In genomic region chr15:79834881-79835260, GRCm38 (mm10) we compare ENCODE assay signal across 8 mouse cellular contexts. TPM values are rescaled to one million over a fixed set of nuclear protein-coding genes. Genes with fewer than 3 reads are reported as not detected.
A peak's percentile ranks its signal among the peaks of the same experiment; 100 is the strongest.
DNase-seq lines count a peak whose midpoint lies in the region; ATAC-seq lines count a peak whose summit lies in the region.

No protein-coding gene starts in this region.

- no peaks in the 10 kb centered on the region for H3K9me3 ChIP-seq in heart, embryonic 12.5 days (replicated peaks)
- no peaks in the 10 kb centered on the region for H3K9me3 ChIP-seq in hindbrain, embryonic 12.5 days (replicated peaks)
- no peaks in the 10 kb centered on the region for H3K9me3 ChIP-seq in midbrain, embryonic 11.5 days (ENCODE audit: control insufficient read depth, low read length)

- H3K4me3 ChIP-seq in heart, embryonic 12.5 days = no peak overlapping the region
- peak overlapping the region; percentile 66; the same call in 1 of the 2 replicates for H3K4me3 ChIP-seq in hindbrain, embryonic 12.5 days
- peak overlapping the region; percentile 88; the same call in 1 of the 2 replicates for H3K4me3 ChIP-seq in midbrain, embryonic 11.5 days (ENCODE audit: low read depth, low read length)

- peaks cover 11% of the 10 kb centered on the region; the same call in 1 of the 2 replicates for H3K36me3 ChIP-seq in heart, embryonic 12.5 days
- peaks cover 8% of the 10 kb centered on the region for H3K36me3 ChIP-seq in hindbrain, embryonic 12.5 days
- H3K36me3 ChIP-seq in midbrain, embryonic 11.5 days (ENCODE audit: control insufficient read depth, insufficient read depth, low read length) = peaks cover 4% of the 10 kb centered on the region; the same call in 1 of the 2 replicates

- no peak for DNase-seq in heart, postnatal 25 days (ENCODE audit: low spot score)
- DNase-seq in cerebellum, adult 9-10 months = peak; percentile 57
- DNase-seq in midbrain, embryonic 11.5 days (ENCODE audit: low spot score, missing footprints) = no peak
- no peak for DNase-seq in embryo, embryonic 10.5 days (ENCODE audit: low spot score)
- DNase-seq in T-cell, adult 2 months (ENCODE audit: low spot score) = no peak
- no peak for DNase-seq in spleen, postnatal 14 days (ENCODE audit: low spot score in 2 of 2)

- H3K4me1 ChIP-seq in heart, embryonic 12.5 days (replicated peaks) = peaks cover 28% of the 10 kb centered on the region
- H3K4me1 ChIP-seq in hindbrain, embryonic 12.5 days = peaks cover 47% of the 10 kb centered on the region
- H3K4me1 ChIP-seq in midbrain, embryonic 11.5 days (ENCODE audit: control insufficient read depth, insufficient read depth, low read length) = peaks cover 36% of the 10 kb centered on the region

- intact Hi-C loops in heart, postnatal 25 days (cut with DNase I) = loop anchor here (5.0 kb wide), 2 partner anchors 92 to 237 kb away; no protein-coding TSS in a partner anchor

- H3K27ac ChIP-seq in heart, embryonic 12.5 days (ENCODE audit: poor library complexity, severe bottlenecking) = peak overlapping the region; percentile 67
- H3K27ac ChIP-seq in hindbrain, embryonic 12.5 days = peak overlapping the region; percentile 97
- peak overlapping the region; percentile 95 for H3K27ac ChIP-seq in midbrain, embryonic 11.5 days (ENCODE audit: low read depth, low read length)

- no peaks in the 10 kb centered on the region for H3K27me3 ChIP-seq in heart, embryonic 12.5 days (replicated peaks)
- H3K27me3 ChIP-seq in hindbrain, embryonic 12.5 days = no peaks in the 10 kb centered on the region
- H3K27me3 ChIP-seq in midbrain, embryonic 11.5 days (ENCODE audit: control insufficient read depth, insufficient read depth, low read length) = no peaks in the 10 kb centered on the region

- H3K9ac ChIP-seq in heart, embryonic 12.5 days = peak overlapping the region; percentile 86; the same call in 1 of the 2 replicates
- peak overlapping the region; percentile 91 for H3K9ac ChIP-seq in hindbrain, embryonic 12.5 days
- peak overlapping the region; percentile 63 for H3K9ac ChIP-seq in midbrain, embryonic 11.5 days (ENCODE audit: low read length)

- no peak for ATAC-seq in heart, embryonic 12.5 days (ENCODE audit: insufficient number of reproducible peaks, low FRiP score)
- ATAC-seq in hindbrain, embryonic 12.5 days (ENCODE audit: low FRiP score) = no peak
- ATAC-seq in midbrain, embryonic 11.5 days (ENCODE audit: low FRiP score) = no peak

- WGBS in heart, embryonic 12.5 days = 62% methylated on average over 9 of the region's 9 CpGs
- 48% methylated on average over 9 of the region's 9 CpGs for WGBS in hindbrain, embryonic 12.5 days
- 52% methylated on average over 9 of the region's 9 CpGs for WGBS in midbrain, embryonic 11.5 days

- H3K4me2 ChIP-seq in heart, embryonic 12.5 days = peak overlapping the region; percentile 85
- peak overlapping the region; percentile 88 for H3K4me2 ChIP-seq in hindbrain, embryonic 12.5 days (replicated peaks)
- H3K4me2 ChIP-seq in midbrain, embryonic 11.5 days = peak overlapping the region; percentile 98

RNA-seq across cellular contexts. Expression of gene Cbx6, which starts 0.4 kb away (rescaled TPM):
- 34.5 and 38.0 TPM in 2 replicates for polyA plus RNA-seq in heart, embryonic 12.5 days (2016; fragmentation: Nextera tagmentation; extraction: Ambion mirVana)
- total RNA-seq in heart, postnatal 25 days (2021) = 10 to 100 TPM; 27.9 to 33.5 TPM
- 34.7 and 38.0 TPM in 2 replicates for polyA plus RNA-seq in hindbrain, embryonic 12.5 days (2016; fragmentation: Nextera tagmentation; extraction: Ambion mirVana)
- polyA plus RNA-seq in midbrain, embryonic 11.5 days (2014; fragmentation: Nextera tagmentation; extraction: Ambion mirVana) = 17.1 and 18.8 TPM in 2 replicates

RNA-seq across cellular contexts. Expression of gene Npcd, which starts 0.8 kb away (rescaled TPM):
- 0.21 TPM in 1 of 2 replicates, not detected in the other for polyA plus RNA-seq in heart, embryonic 12.5 days (2016; fragmentation: Nextera tagmentation; extraction: Ambion mirVana)
- total RNA-seq in heart, postnatal 25 days (2021) = under 1 TPM in 1 of 2 experiments, not detected in 1; 0.26 TPM
- 0.61 TPM in 1 of 2 replicates, not detected in the other for polyA plus RNA-seq in hindbrain, embryonic 12.5 days (2016; fragmentation: Nextera tagmentation; extraction: Ambion mirVana)
- 0.86 TPM in 1 of 2 replicates, not detected in the other for polyA plus RNA-seq in midbrain, embryonic 11.5 days (2014; fragmentation: Nextera tagmentation; extraction: Ambion mirVana)

RNA-seq across cellular contexts. Expression of gene Nptxr, which starts 30.3 kb away (rescaled TPM):
- polyA plus RNA-seq in heart, embryonic 12.5 days (2016; fragmentation: Nextera tagmentation; extraction: Ambion mirVana) = 2.6 and 2.7 TPM in 2 replicates
- total RNA-seq in heart, postnatal 25 days (2021) = 1 to 10 TPM; 1.5 to 1.8 TPM
- polyA plus RNA-seq in hindbrain, embryonic 12.5 days (2016; fragmentation: Nextera tagmentation; extraction: Ambion mirVana) = 13.1 TPM in 2 replicates
- 1.3 and 2.1 TPM in 2 replicates for polyA plus RNA-seq in midbrain, embryonic 11.5 days (2014; fragmentation: Nextera tagmentation; extraction: Ambion mirVana)

RNA-seq across cellular contexts. Expression of gene Apobec3, which starts 56.6 kb away (rescaled TPM):
- 11.2 and 12.2 TPM in 2 replicates for polyA plus RNA-seq in heart, embryonic 12.5 days (2016; fragmentation: Nextera tagmentation; extraction: Ambion mirVana)
- total RNA-seq in heart, postnatal 25 days (2021) = 1 to 10 TPM; 6.3 to 6.4 TPM
- 8.4 and 8.6 TPM in 2 replicates for polyA plus RNA-seq in hindbrain, embryonic 12.5 days (2016; fragmentation: Nextera tagmentation; extraction: Ambion mirVana)
- 5.5 and 6.0 TPM in 2 replicates for polyA plus RNA-seq in midbrain, embryonic 11.5 days (2014; fragmentation: Nextera tagmentation; extraction: Ambion mirVana)

RNA-seq across cellular contexts. Expression of gene Dnal4, which starts 57.2 kb away (rescaled TPM):
- polyA plus RNA-seq in heart, embryonic 12.5 days (2016; fragmentation: Nextera tagmentation; extraction: Ambion mirVana) = 37.1 TPM in 2 replicates
- 10 to 100 TPM; 20.5 to 22.9 TPM for total RNA-seq in heart, postnatal 25 days (2021)
- polyA plus RNA-seq in hindbrain, embryonic 12.5 days (2016; fragmentation: Nextera tagmentation; extraction: Ambion mirVana) = 76.8 and 78.1 TPM in 2 replicates
- 62.9 and 72.1 TPM in 2 replicates for polyA plus RNA-seq in midbrain, embryonic 11.5 days (2014; fragmentation: Nextera tagmentation; extraction: Ambion mirVana)
